Mouse (Mus musculus) lung, adult 2 months (tissue): Measurements from ENCODE around the gene Nt5c.
A peak's percentile ranks its signal among the peaks of the same experiment; 100 is the strongest.

Experiments used
- CTCF ChIP-seq: fragments of 200-500 bp; IDR thresholded peaks from 2 replicates; pipeline ENCODE4 v1.5.1; 2011; ENCODE audit warnings: mild to moderate bottlenecking, low read length, control low read depth; ENCODE audit not compliant: insufficient read depth
- POLR2A ChIP-seq: fragments of 200-500 bp; IDR thresholded peaks from 2 replicates; pipeline ENCODE4 v1.6.1; 2011; ENCODE audit warnings: low read depth, mild to moderate bottlenecking, control low read depth, low read length, borderline replicate concordance; ENCODE audit errors: extremely low read depth

GRCm38 (mm10) chr11:115475025-115475757, 16.5 kb downstream of the Nt5c start, which contains the start of gene Armc7:
- no peak for TF ChIP-seq CTCF
- peak; percentile 59; the same call in 1 of the 2 replicates for TF ChIP-seq POLR2A
